Mouse (Mus musculus) B cell, adult 62 days (primary cell): ENCODE data around the gene Rps27. TPM values are rescaled to one million over a fixed set of nuclear protein-coding genes. Genes with fewer than 3 reads are reported as not detected.

Experiments
- total RNA-seq: library from RNA; stranded (reverse); gene quantifications from 4 replicates; pipeline ENCODE4 v1.2.4, GENCODE M21; 2023

Rps27 gene
- total RNA-seq, result 9,520 to 10,422 TPM (median 10,240 TPM) in 4 replicates

DNA sequence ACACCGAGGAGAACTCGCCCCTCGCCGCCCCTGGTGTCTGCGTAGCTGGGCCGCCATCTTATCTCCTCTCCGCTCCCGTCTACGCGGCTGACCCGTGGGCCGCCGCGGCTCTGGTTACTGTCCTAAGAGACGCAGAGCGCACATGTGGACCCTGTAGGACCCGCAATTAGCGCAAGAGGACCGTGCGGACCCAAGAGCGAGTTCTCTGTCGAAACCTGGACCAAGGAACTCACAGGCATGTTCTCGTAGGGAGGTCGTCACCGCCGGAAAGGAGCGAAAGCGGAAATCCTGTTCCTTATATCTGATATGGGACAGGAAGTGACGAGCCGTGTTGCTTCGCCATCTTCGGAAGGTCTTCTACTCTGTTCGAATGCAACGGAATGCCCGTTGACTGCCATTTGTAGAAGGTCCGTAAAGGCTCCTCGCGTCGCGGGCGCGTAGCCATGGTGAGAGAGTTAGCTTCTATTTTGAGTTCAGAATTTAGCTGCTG, at the start of gene Rps27, which contains the start of gene Rab13:
Rps27 (minus strand) TSS at position 275 of the 490 bp plus-strand sequence.
Rab13 (plus strand) TSS at position 319 of the 490 bp plus-strand sequence.

GRCm38 (mm10) chr3:90253653-90254418, 40.4 kb upstream of the Rps27 start, which contains the start of gene Crtc2:
Crtc2 (plus strand) TSS chr3:90254163.

GRCm38 (mm10) chr3:90247960-90248745, 34.7 kb upstream of the Rps27 start, which contains the start of gene Slc39a1:
Slc39a1 (plus strand) TSS chr3:90248172.

GRCm38 (mm10) chr3:90242984-90243775, 29.7 kb upstream of the Rps27 start, which contains the start of gene Creb3l4:
Creb3l4 (minus strand) TSS chr3:90243512.

DNA sequence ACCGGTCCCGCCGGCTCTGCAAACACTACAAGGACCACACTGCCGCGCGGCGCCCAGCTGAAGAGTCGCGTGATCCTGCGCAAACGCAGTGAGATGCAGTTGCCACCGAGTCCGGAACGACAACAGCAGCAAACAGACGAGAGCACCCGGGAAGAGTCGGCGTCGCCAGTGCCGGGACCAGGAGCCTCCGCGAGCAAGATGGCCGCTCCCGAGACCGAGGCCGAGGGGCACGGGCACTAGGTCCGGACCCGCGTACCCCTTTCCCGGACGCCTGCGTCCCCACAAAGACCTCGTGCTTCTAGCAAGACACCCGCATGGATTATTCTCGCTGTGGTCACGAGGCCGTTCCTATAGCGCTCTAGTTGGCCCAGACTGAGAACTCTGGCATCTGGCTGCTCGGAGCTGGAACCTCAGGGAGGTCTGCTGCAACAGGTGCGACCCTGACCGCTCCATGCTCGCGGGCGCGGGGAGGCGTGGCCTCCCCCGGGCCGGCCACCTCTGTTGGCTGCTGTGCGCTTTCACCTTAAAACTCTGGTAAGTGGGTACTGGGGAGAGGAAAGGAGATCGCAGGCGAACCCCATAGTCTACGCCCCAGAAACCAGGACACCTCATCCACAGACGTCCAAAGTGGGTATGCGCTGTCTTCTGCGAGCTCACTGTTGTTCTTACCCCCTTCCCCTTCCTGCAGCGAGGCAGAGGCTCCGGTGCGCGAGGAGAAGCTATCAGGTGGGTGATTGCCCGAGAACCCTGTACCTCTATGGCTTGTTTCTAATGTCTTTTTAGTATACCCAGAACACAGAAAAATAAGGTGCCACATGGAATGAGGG, 18.3 kb upstream of the Rps27 start, which contains the start of gene Jtb:
Jtb (plus strand) TSS at position 91 of the 827 bp plus-strand sequence.

Other genes with a start within 250 kb of the Rps27 start
- 62.2 to 73.9 TPM (median 67.9 TPM) in 4 replicates for gene Hax1, start 214.9 kb downstream of the Rps27 start, total RNA-seq
- gene 4933434E20Rik, start 162.0 kb downstream of the Rps27 start, total RNA-seq, result 107 to 116 TPM (median 114 TPM) in 4 replicates
- gene Ubap2l, start 161.0 kb downstream of the Rps27 start, total RNA-seq, result 331 to 385 TPM (median 358 TPM) in 4 replicates
- gene Tpm3, start 141.0 kb downstream of the Rps27 start, total RNA-seq, result 545 to 588 TPM (median 552 TPM) in 4 replicates
- gene Nup210l, start 109.5 kb downstream of the Rps27 start, total RNA-seq, result 1.7 to 2.5 TPM (median 1.9 TPM) in 4 replicates
- gene Rab13, start within 50 bp of the Rps27 start, total RNA-seq, result 0.72 to 0.92 TPM in 2 of 4 replicates, not detected in the others
- 83.4 to 92.8 TPM (median 90.6 TPM) in 4 replicates for gene Jtb, start 17.9 kb upstream of the Rps27 start, total RNA-seq
- gene Creb3l4, start 29.9 kb upstream of the Rps27 start, total RNA-seq, result not detected in 4 replicates
- gene Slc39a1, start 34.5 kb upstream of the Rps27 start, total RNA-seq, result 25.9 to 33.1 TPM (median 28.9 TPM) in 4 replicates
- 187 to 216 TPM (median 200 TPM) in 4 replicates for gene Crtc2, start 40.5 kb upstream of the Rps27 start, total RNA-seq
- gene Dennd4b, start 51.5 kb upstream of the Rps27 start, total RNA-seq, result 174 to 184 TPM (median 178 TPM) in 4 replicates
- gene Gatad2b, start 79.5 kb upstream of the Rps27 start, total RNA-seq, result 124 to 137 TPM (median 130 TPM) in 4 replicates
- gene Slc27a3, start 176.3 kb upstream of the Rps27 start, total RNA-seq, result 0.91 to 1.4 TPM (median 1.1 TPM) in 4 replicates
- gene Ints3, start 220.0 kb upstream of the Rps27 start, total RNA-seq, result 50.2 to 54.0 TPM (median 52.5 TPM) in 4 replicates